Mouse (Mus musculus) intestine, postnatal 0 days (tissue): ENCODE data around the gene Scg5. TPM values are rescaled to one million over a fixed set of nuclear protein-coding genes. Genes with fewer than 3 reads are reported as not detected.

Source experiments
- ATAC-seq: fragments of 200-750 bp; cut with Nextera tagmentation; 2 replicates; pipeline ENCODE4 v1.8.0; 2017; ENCODE audit warnings: mild to moderate bottlenecking, moderate TSS enrichment, moderate library complexity
- H3K27ac ChIP-seq: fragments of 300-500 bp; sonication (generic); 2 replicates; pipeline ENCODE4 v1.5.1; 2014; ENCODE audit warnings: mild to moderate bottlenecking, low read depth, low read length, moderate library complexity
- H3K27me3 ChIP-seq: fragments of 300-500 bp; sonication (generic); replicated peaks from 2 replicates; pipeline ENCODE4 v1.6.1; 2014; ENCODE audit warnings: low read length, mixed read lengths; ENCODE audit not compliant: control insufficient read depth, insufficient read depth
- H3K36me3 ChIP-seq: fragments of 300-500 bp; sonication (generic); 2 replicates; pipeline ENCODE4 v1.6.1; 2014; ENCODE audit warnings: mild to moderate bottlenecking, moderate library complexity; ENCODE audit not compliant: control insufficient read depth, insufficient read depth
- H3K4me1 ChIP-seq: fragments of 300-500 bp; sonication (generic); replicated peaks from 2 replicates; pipeline ENCODE4 v1.6.1; 2014; ENCODE audit warnings: antibody characterized with exemption, low read length, mixed read lengths; ENCODE audit not compliant: control insufficient read depth, insufficient read depth
- H3K4me2 ChIP-seq: fragments of 300-500 bp; sonication (generic); replicated peaks from 2 replicates; pipeline ENCODE4 v1.6.1; 2014; ENCODE audit warnings: low read depth, mild to moderate bottlenecking, moderate library complexity
- H3K4me3 ChIP-seq: fragments of 300-500 bp; sonication (generic); 2 replicates; pipeline ENCODE4 v1.5.1; 2014; ENCODE audit warnings: low read depth, low read length
- H3K9ac ChIP-seq: fragments of 300-500 bp; sonication (generic); 2 replicates; pipeline ENCODE4 v1.6.1; 2014; ENCODE audit warnings: mild to moderate bottlenecking, low read depth, low read length
- H3K9me3 ChIP-seq: fragments of 300-500 bp; sonication (generic); 2 replicates; pipeline ENCODE4 v1.6.1; 2016; ENCODE audit warnings: mixed run types; ENCODE audit not compliant: control insufficient read depth
- CTCF ChIP-seq: sonication (generic); IDR thresholded peaks from 2 replicates; pipeline ENCODE4 v1.5.1; 2016; ENCODE audit warnings: low read depth, mild to moderate bottlenecking, control low read depth, antibody characterized with exemption, moderate library complexity
- WGBS: fragments of 180-500 bp; shearing (Covaris S2); extraction: QIAGEN DNeasy Blood & Tissue Kit; methylation state at CpG from one replicate; pipeline ENCODE4 v1.1.7; 2014; 5-methylcytosine and 5-hydroxymethylcytosine counted together
- polyA plus RNA-seq: library from polyadenylated mRNA; unstranded; fragments of >200 nt; fragmentation: Nextera tagmentation; extraction: Ambion mirVana; gene quantifications from 2 replicates; pipeline ENCODE4 v1.2.1, GENCODE M21; 2015

Gene Scg5
- polyA plus RNA-seq, 1 experiment from 2014 or later, result 18.0 TPM

- peak overlapping the region; percentile 71 for H3K4me2 ChIP-seq
- no peaks in the 10 kb centered on the region for H3K9me3 ChIP-seq
- peak overlapping the region; percentile 83 for H3K4me3 ChIP-seq
- H3K9ac ChIP-seq, result peak overlapping the region; percentile 63
- TF ChIP-seq CTCF, result no peak
- no peaks in the 10 kb centered on the region for H3K4me1 ChIP-seq
- ATAC-seq, result no peak
- H3K27me3 ChIP-seq, result no peaks in the 10 kb centered on the region
- H3K36me3 ChIP-seq, result peaks cover 11% of the 10 kb centered on the region; the same call in 1 of the 2 replicates
- peak overlapping the region; percentile 83 for H3K27ac ChIP-seq
- WGBS, result under 1% methylated on average over 24 of the region's 24 CpGs
These were observed 18.8 kb upstream of the Scg5 start for GRCm38 (mm10) chr2:113847678-113848244.

- Histone ChIP-seq H3K9ac (no peak overlapping the region), H3K27ac (no peak overlapping the region), H3K4me1 (no peaks in the 10 kb centered on the region), H3K27me3 (no peaks in the 10 kb centered on the region), H3K36me3 (peaks cover 16% of the 10 kb centered on the region; the same call in 1 of the 2 replicates), H3K4me3 (no peak overlapping the region), H3K4me2 (no peak overlapping the region), H3K9me3 (no peaks in the 10 kb centered on the region)
- 39% methylated on average over 4 of the region's 4 CpGs for WGBS
- no peak for TF ChIP-seq CTCF
- no peak for ATAC-seq
These were observed 16.2 kb upstream of the Scg5 start for GRCm38 (mm10) chr2:113845081-113845480.

GRCm38 (mm10) chr2:113841656-113842437 is 12.9 kb upstream of the Scg5 start:
- 63% methylated on average over 4 of the region's 4 CpGs for WGBS
- TF ChIP-seq CTCF, result no peak
- no peaks in the 10 kb centered on the region for H3K4me1 ChIP-seq
- H3K9ac ChIP-seq, result no peak overlapping the region
- ATAC-seq, result no peak
- no peaks in the 10 kb centered on the region for H3K27me3 ChIP-seq
- no peak overlapping the region for H3K4me3 ChIP-seq
- H3K27ac ChIP-seq, result peak overlapping the region; percentile 5; the same call in 1 of the 2 replicates
- no peak overlapping the region for H3K4me2 ChIP-seq
- no peaks in the 10 kb centered on the region for H3K9me3 ChIP-seq
- peaks cover 19% of the 10 kb centered on the region; the same call in 1 of the 2 replicates for H3K36me3 ChIP-seq

- Histone ChIP-seq H3K4me2 (peak overlapping the region; percentile 38; the same call in 1 of the 2 replicates), H3K27ac (peak overlapping the region; percentile 65), H3K27me3 (no peaks in the 10 kb centered on the region), H3K4me3 (no peak overlapping the region), H3K36me3 (peaks cover 33% of the 10 kb centered on the region), H3K9ac (no peak overlapping the region), H3K9me3 (no peaks in the 10 kb centered on the region), H3K4me1 (no peaks in the 10 kb centered on the region)
- WGBS, result 22% methylated on average over 4 of the region's 4 CpGs
- ATAC-seq, result peak; percentile 93
- peak; percentile 68 for TF ChIP-seq CTCF
These were observed 10.6 kb upstream of the Scg5 start for GRCm38 (mm10) chr2:113839488-113839887.

GRCm38 (mm10) chr2:113835219-113835618 is 6.3 kb upstream of the Scg5 start:
- Histone ChIP-seq H3K4me1 (no peaks in the 10 kb centered on the region), H3K27me3 (no peaks in the 10 kb centered on the region), H3K9me3 (no peaks in the 10 kb centered on the region), H3K4me3 (no peak overlapping the region), H3K9ac (no peak overlapping the region), H3K36me3 (peaks cover 39% of the 10 kb centered on the region), H3K27ac (no peak overlapping the region), H3K4me2 (no peak overlapping the region)
- no peak for ATAC-seq
- no peak for TF ChIP-seq CTCF
- 87% methylated on average over 3 of the region's 3 CpGs for WGBS

- ATAC-seq, result no peak
- peak overlapping the region; percentile 57 for H3K4me2 ChIP-seq
- 26% methylated on average over 17 of the region's 17 CpGs for WGBS
- no peaks in the 10 kb centered on the region for H3K27me3 ChIP-seq
- H3K4me1 ChIP-seq, result no peaks in the 10 kb centered on the region
- H3K9ac ChIP-seq, result no peak overlapping the region
- no peak overlapping the region for H3K27ac ChIP-seq
- TF ChIP-seq CTCF, result no peak
- peaks cover 7% of the 10 kb centered on the region for H3K36me3 ChIP-seq
- peak overlapping the region; percentile 22 for H3K4me3 ChIP-seq
- H3K9me3 ChIP-seq, result no peaks in the 10 kb centered on the region
These were observed 607 bp downstream of the Scg5 start for GRCm38 (mm10) chr2:113828086-113828942.
